In the genomic region with DNA sequence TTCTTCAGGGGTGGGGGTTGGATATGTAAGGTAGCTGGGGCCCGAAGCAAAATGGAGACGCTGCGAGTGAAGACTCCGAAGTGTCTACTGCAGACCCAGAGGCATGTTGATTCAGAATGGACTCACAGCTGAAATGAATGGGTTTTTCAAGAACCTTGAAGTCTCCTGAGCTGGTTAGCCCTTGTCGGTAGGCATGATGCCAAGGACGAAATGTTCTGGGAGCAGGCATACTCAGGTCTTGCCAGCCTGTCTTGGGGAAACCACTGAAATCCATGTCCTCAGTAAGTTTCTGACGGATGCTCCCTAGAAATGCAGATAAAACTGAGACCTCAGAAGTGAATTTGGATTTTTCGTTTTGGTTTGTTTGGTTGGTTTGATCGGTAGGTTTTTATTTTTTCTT, we compare ENCODE assay signal across 24 mouse cellular contexts.
DNase-seq lines count a peak whose midpoint lies in the region; ATAC-seq lines count a peak whose summit lies in the region.
"Had no signal": no experiment of that assay in that cellular context is flagged by ENCODE, and none has a peak within 500 bp of the region (broad histone marks: within the 10 kb centered on the region; RNA-seq: fewer than 3 reads in every experiment).

No protein-coding gene starts in this region.

- no peaks in the 10 kb centered on the region for H3K36me3 ChIP-seq in hindbrain, embryonic 13.5 days
- no peaks in the 10 kb centered on the region for H3K36me3 ChIP-seq in hindbrain, embryonic 11.5 days (ENCODE audit: control insufficient read depth, insufficient read depth, low read length)
- H3K36me3 ChIP-seq: embryonic facial prominence, embryonic 12.5 days; forebrain, embryonic 12.5 days; heart, embryonic 10.5 days; limb, embryonic 12.5 days; liver, embryonic 13.5 days; lung, embryonic 15.5 days; midbrain, embryonic 13.5 days had no signal

- H3K4me2 ChIP-seq in hindbrain, embryonic 13.5 days = no peak overlapping the region
- H3K4me2 ChIP-seq in hindbrain, embryonic 11.5 days (replicated peaks; ENCODE audit: low read depth, low read length) = no peak overlapping the region
- H3K4me2 ChIP-seq: embryonic facial prominence, embryonic 12.5 days; forebrain, embryonic 12.5 days; limb, embryonic 12.5 days; liver, embryonic 13.5 days; lung, embryonic 15.5 days; midbrain, embryonic 13.5 days had no signal

- H3K4me3 ChIP-seq in hindbrain, embryonic 13.5 days = no peak overlapping the region
- no peak overlapping the region for H3K4me3 ChIP-seq in hindbrain, embryonic 11.5 days (ENCODE audit: low read depth, low read length)
- H3K4me3 ChIP-seq: embryonic facial prominence, embryonic 12.5 days; forebrain, embryonic 12.5 days; heart, embryonic 10.5 days; limb, embryonic 12.5 days; liver, embryonic 13.5 days; lung, embryonic 15.5 days; megakaryocyte, embryonic 14.5 days; midbrain, embryonic 13.5 days had no signal

- no peak for ATAC-seq in hindbrain, embryonic 13.5 days (ENCODE audit: low FRiP score)
- no peak for ATAC-seq in hindbrain, embryonic 11.5 days (ENCODE audit: low FRiP score)
- ATAC-seq: intestine, postnatal 0 days; midbrain, embryonic 13.5 days had no signal

- no peak overlapping the region for H3K9ac ChIP-seq in hindbrain, embryonic 13.5 days
- no peak overlapping the region for H3K9ac ChIP-seq in hindbrain, embryonic 11.5 days (ENCODE audit: low read depth, low read length)
- H3K9ac ChIP-seq: embryonic facial prominence, embryonic 12.5 days; forebrain, embryonic 12.5 days; limb, embryonic 12.5 days; liver, embryonic 13.5 days; lung, embryonic 15.5 days; midbrain, embryonic 13.5 days had no signal

- DNase-seq in hindbrain, embryonic 11.5 days (ENCODE audit: low spot score) = no peak
- peak; percentile 35 for DNase-seq in urinary bladder, postnatal 14 days (ENCODE audit: low spot score)
- no peak for DNase-seq in urinary bladder, adult 2 months (ENCODE audit: low spot score)
- peak; percentile 13 for DNase-seq in lung, postnatal 14 days
- DNase-seq in spleen, postnatal 10 days (ENCODE audit: low spot score in 2 of 2) = no peak
- no peak for DNase-seq in B cell, adult 2 months
- no peak for DNase-seq in spleen, postnatal 14 days (ENCODE audit: low spot score in 2 of 2)
- DNase-seq: cerebellum, adult 11-12 months; cerebellum, postnatal 25 days; heart, postnatal 4 days; kidney, postnatal 4 days; liver, embryonic 13.5 days; retina, postnatal 1 day; right cerebral cortex, postnatal 4 days; thymus, postnatal 14 days had no signal

- peaks cover 45% of the 10 kb centered on the region for H3K4me1 ChIP-seq in hindbrain, embryonic 13.5 days (replicated peaks)
- peaks cover 9% of the 10 kb centered on the region; the same call in 1 of the 2 replicates for H3K4me1 ChIP-seq in hindbrain, embryonic 11.5 days (replicated peaks; ENCODE audit: control insufficient read depth, insufficient read depth, low read length)
- H3K4me1 ChIP-seq: limb, embryonic 12.5 days had no signal

- no peaks in the 10 kb centered on the region for H3K9me3 ChIP-seq in hindbrain, embryonic 13.5 days
- H3K9me3 ChIP-seq in hindbrain, embryonic 11.5 days (ENCODE audit: control insufficient read depth, low read length) = no peaks in the 10 kb centered on the region
- H3K9me3 ChIP-seq: embryonic facial prominence, embryonic 12.5 days; forebrain, embryonic 12.5 days; heart, embryonic 10.5 days; limb, embryonic 12.5 days; liver, embryonic 13.5 days; lung, embryonic 15.5 days; midbrain, embryonic 13.5 days had no signal

- peak overlapping the region; percentile 52; the same call in 1 of the 2 replicates for H3K27ac ChIP-seq in hindbrain, embryonic 13.5 days
- H3K27ac ChIP-seq in hindbrain, embryonic 11.5 days (ENCODE audit: low read depth, low read length) = no peak overlapping the region
- H3K27ac ChIP-seq: embryonic facial prominence, embryonic 12.5 days; forebrain, embryonic 12.5 days; heart, embryonic 10.5 days; limb, embryonic 12.5 days; liver, embryonic 13.5 days; lung, embryonic 15.5 days had no signal

- 96% methylated on average over 9 of the region's 9 CpGs for WGBS in hindbrain, embryonic 13.5 days
- WGBS in hindbrain, embryonic 11.5 days = 97% methylated on average over 9 of the region's 9 CpGs

- H3K27me3 ChIP-seq in hindbrain, embryonic 13.5 days = no peaks in the 10 kb centered on the region
- no peaks in the 10 kb centered on the region for H3K27me3 ChIP-seq in hindbrain, embryonic 11.5 days (ENCODE audit: control insufficient read depth, insufficient read depth, low read length)
- H3K27me3 ChIP-seq: embryonic facial prominence, embryonic 12.5 days; liver, embryonic 13.5 days; lung, embryonic 15.5 days; megakaryocyte, embryonic 14.5 days; midbrain, embryonic 13.5 days had no signal

Comparison
In these comparisons a context has a peak if more than half of its experiments do, and no peak if none do; other contexts are left out.
1. DNase-seq: peak in urinary bladder, postnatal 14 days (single experiment) and lung, postnatal 14 days (single experiment); none in hindbrain, embryonic 11.5 days (single experiment), urinary bladder, adult 2 months (single experiment), spleen, postnatal 10 days (0 of 2), B cell, adult 2 months (0 of 2) and spleen, postnatal 14 days (0 of 2).